Mouse (Mus musculus): ENCODE measurements around the gene Farsb.
"Not testable (repeated sequence)": the region's sequence is repeated elsewhere in the genome, so short reads cannot be mapped to it uniquely, and the experiment has no call there.

Gene Farsb

GRCm38 (mm10) chr1:78488752-78489492, at the start of gene Farsb:
Farsb (minus strand) TSS chr1:78488897.
- peak; percentile 96 for DNase-seq

- no peak for DNase-seq
These were observed 49.7 kb upstream of the Farsb start for GRCm38 (mm10) chr1:78538396-78538795.

GRCm38 (mm10) chr1:78537494-78538010, 48.9 kb upstream of the Farsb start:
- peak; percentile 80 for DNase-seq

DNA sequence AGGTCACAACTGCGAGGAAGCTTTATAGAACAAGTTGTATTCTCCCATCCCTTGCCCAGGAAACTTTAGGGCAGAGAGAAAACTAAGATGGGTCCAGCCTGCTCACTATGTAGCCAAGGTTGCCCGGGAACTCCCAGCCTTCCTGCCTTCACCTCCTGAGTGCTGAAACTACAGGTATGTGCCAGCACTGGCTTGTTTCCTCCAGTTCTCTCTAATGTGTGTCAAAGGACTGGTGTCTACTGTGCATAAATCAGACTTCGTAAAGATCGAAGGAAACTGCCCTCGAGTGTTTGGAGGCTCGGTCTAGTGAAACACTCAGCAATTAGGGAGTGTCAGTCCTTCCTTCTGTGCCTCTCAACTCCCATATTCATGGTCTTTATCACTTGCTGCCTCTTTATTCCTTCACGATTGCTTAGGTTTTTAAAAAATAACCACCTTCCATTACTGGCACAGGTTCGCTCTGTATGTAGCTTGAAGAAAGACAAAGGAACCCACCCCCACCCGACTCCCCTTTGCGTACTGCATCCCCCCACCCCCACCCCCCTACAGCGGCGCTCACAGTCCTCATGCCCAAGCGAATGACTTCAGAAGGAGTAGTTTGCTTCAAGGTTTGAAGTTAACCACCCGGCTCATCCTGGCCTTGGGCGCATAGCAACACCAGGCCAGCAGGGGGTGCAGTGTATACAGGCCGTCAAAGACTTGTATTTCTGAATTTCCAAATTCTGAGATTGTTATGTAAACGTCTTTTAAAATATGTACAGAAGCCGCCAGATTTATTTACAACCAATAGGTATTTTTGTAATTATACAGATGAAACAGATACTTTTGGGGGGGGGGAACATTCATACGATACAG, 47.8 kb upstream of the Farsb start:
- peak; percentile 79 for DNase-seq

- DNase-seq, result no peak
These were observed 45.9 kb upstream of the Farsb start for GRCm38 (mm10) chr1:78534428-78535150.

GRCm38 (mm10) chr1:78532184-78532800, 43.6 kb upstream of the Farsb start:
- DNase-seq, result no peak

DNA sequence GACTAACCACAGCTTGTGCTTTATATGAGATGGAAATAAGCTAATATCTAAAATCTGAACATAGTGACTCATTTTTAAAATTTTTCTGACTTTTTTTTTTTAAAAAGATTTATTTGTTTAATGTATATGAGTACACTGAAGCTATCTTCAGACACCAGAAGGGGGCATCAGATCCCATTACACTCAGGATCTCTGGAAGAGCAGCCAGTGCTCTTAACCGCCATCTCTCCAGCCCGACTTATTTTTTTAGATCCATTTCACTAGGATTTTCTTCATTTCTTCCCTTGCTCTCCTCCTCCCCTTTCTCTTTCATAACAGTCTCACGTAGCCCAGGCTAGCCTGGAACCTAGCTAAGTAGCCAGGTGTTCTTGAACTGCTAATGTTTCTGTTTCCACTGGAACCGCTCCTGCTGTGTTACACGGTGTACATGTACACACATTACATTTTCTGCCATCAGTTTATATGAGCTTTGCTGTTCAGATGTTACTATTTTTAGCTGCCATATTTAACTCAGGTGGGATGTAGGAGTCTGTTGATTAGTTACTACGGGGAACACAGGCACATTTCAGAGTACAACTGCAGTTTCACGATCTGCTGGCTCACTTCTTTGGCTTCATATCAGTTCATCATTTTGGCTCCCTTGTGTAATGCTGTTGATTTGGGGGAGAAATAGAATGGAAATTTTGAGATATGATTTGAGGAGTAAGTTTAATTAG, 42.0 kb upstream of the Farsb start:
- peak; percentile 44 for DNase-seq

DNA sequence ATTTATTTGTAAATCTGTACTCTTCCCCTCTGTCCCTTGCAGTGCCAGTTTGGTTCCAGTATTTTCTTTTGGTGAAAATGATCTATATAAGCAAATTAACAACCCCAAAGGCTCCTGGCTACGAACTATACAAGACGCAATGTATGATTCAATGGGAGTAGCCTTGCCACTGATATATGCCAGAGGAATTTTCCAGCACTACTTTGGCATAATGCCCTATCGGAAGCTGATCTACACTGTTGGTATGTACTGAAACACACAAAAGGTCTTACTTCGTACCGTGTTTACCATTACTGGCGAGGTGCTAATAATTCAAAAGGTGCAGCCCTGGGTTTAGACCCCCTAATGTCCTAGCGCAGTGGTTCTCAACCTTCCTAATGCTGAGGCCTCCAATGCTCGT, 40.3 kb upstream of the Farsb start:
- no peak for DNase-seq

DNA sequence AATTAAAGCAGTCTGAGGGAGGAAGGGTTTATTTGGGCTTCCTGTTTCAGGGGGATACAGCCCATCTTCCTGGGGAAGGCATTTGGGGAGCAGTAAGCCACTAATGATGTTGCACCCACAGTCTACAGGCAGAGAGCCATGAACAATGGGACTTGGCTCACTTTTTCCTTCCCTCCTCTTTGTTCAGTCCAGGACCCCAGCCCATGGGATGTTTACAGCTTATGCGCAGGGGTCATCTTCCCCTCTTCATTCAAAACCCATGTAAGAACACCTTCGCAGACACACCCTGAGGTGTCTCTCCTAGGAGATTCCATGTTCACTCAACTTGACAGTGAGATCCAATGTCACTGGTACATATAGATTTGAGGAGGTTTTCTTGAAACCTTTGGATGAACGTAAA, 39.7 kb upstream of the Farsb start:
- no peak for DNase-seq

GRCm38 (mm10) chr1:78525189-78525886, 36.6 kb upstream of the Farsb start:
- peak; percentile 77 for DNase-seq

DNA sequence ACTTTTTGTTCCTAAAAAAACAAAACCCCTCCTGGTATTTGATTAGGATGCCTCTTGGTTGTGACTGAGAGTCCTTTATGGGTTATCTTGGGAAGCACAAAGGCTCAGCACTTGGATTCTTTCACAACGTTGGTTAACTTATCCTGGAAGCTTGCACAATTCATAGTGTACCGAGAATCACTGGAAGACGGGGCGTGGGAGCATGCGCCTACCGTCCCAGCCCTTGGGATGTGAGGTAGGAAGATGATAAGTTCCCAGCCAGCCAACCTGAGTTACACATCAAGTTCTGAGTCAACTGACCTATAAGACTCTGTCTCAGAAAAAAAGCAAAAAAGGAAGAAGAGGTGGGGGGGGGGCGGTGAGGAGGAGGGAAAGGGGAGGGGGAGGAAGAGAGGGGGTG, 30.2 kb upstream of the Farsb start:
- DNase-seq, result no peak

- no peak for DNase-seq
These were observed 24.1 kb upstream of the Farsb start for GRCm38 (mm10) chr1:78512756-78513155.

DNA sequence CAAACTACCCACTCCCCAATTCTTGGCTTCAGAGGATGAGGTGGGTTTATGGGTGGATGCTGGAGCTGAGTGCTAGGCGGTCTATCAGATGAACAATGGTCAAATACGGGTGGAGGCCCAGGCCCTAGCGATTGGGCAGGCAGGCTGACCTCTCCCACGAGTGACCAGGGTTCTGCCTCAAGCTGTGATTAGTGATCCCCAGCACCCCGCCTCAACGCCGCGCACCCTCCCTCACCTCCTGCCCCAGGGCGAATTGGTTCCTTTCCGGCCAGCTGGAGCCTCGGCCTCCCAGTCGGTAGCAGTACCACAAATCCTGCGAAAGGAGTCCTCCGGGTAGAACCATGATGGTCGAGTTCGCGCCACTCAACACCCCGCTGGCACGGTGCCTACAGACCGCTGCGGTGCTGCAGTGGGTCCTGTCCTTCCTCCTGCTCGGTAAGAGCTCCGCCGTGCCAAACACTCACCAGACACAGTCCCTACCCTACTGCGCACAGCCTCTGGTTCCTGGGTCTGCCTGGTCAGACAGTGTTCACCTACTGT, 23.0 kb upstream of the Farsb start, which contains the start of gene BC035947:
TSS of gene BC035947 (minus strand) at position 538 of the 540 bp plus-strand sequence.
- DNase-seq, result peak; percentile 62

DNA sequence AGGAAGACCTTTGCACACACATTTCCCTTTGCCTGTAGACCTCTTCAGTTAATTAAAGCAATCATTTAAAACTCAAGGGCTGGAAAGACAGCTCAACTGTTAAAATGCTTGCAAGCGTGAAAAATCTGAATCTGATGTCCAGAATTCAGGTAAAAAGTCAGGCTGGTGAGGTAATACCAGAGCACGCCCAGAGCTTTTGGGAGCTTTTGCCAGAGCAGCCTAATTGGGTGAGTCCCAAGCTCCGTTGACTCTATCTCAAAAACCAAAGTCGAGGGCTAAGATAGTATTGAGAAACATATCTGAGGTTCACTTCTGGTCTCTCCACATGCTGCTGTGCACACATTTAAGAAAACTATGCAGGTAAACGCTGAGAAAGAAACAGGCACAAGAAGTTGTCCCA, 22.2 kb upstream of the Farsb start, which contains the start of gene Mogat1:
TSS of gene Mogat1 (plus strand) at position 130 of the 400 bp plus-strand sequence.
- DNase-seq, result peak; percentile 19

- DNase-seq, result no peak
These were observed 18.4 kb upstream of the Farsb start for GRCm38 (mm10) chr1:78507137-78507536.

GRCm38 (mm10) chr1:78502527-78502926, 13.8 kb upstream of the Farsb start:
- DNase-seq, result no peak

- DNase-seq, result not testable (repeated sequence)
These were observed 13.2 kb upstream of the Farsb start for GRCm38 (mm10) chr1:78501856-78502255.

- no peak for DNase-seq
These were observed 12.3 kb upstream of the Farsb start for GRCm38 (mm10) chr1:78501036-78501435.

- DNase-seq, result no peak
These were observed 1.4 kb upstream of the Farsb start for GRCm38 (mm10) chr1:78490143-78490542.

DNA sequence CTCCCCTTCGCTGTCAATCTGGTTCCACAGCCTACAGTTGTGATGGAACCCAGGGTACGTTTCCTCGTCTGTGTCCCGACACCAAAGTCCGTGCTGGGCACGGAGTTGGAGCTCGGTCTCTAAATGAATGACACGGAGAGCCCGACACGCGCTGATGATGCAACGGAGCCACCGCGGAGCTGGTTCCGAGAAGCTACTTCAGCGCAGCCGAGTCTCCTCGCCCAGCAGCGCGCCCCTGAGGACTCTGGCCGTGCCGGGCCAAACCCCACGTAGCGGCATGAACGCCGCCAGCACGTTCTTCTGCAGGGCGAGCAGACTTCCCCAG, 308 bp downstream of the Farsb start:
- no peak for DNase-seq

DNA sequence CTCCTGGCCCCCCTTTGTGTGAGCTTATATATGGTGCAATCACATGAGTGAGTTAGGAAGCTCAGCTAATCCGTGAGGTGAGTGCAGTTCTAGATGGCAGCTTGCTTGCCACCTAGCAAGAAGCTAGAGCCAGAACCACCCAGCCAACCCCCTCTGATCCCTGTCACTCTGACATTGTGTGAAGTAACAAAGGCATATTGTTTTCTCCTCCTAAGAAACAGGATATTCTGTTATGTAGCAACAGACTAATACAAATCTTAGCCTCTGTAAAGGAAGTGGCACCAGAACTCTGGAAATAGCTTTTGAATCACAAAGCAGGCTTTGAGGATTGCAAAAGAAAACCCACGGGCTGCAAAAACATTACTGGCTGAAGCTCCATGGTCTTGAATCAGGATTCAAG, 4.3 kb downstream of the Farsb start:
- DNase-seq, result no peak

Data from retina, postnatal 1 day (tissue).